Mouse (Mus musculus): Measurements from ENCODE around the gene Slc4a3. TPM values are rescaled to one million over a fixed set of nuclear protein-coding genes. Genes with fewer than 3 reads are reported as not detected.

Slc4a3 gene
- total RNA-seq, 2 experiments from 2014 or later, result not detected

- no peak for ATAC-seq (replicated peaks; ENCODE audit: low FRiP score, low TSS enrichment, poor library complexity, severe bottlenecking)
Observed at GRCm38 (mm10) chr1:75558388-75559178, 12.5 kb downstream of the Slc4a3 start.

GRCm38 (mm10) chr1:75559212-75559925 is 13.3 kb downstream of the Slc4a3 start:
- ATAC-seq (replicated peaks; ENCODE audit: low FRiP score, low TSS enrichment, poor library complexity, severe bottlenecking), result peak; percentile 90

GRCm38 (mm10) chr1:75560206-75560913 is 14.3 kb downstream of the Slc4a3 start:
- ATAC-seq (replicated peaks; ENCODE audit: low FRiP score, low TSS enrichment, poor library complexity, severe bottlenecking), result no peak

GRCm38 (mm10) chr1:75561221-75561897 is 15.3 kb downstream of the Slc4a3 start:
- no peak for ATAC-seq (replicated peaks; ENCODE audit: low FRiP score, low TSS enrichment, poor library complexity, severe bottlenecking)

- ATAC-seq (replicated peaks; ENCODE audit: low FRiP score, low TSS enrichment, poor library complexity, severe bottlenecking), result no peak
Observed at GRCm38 (mm10) chr1:75561898-75562238, 15.8 kb downstream of the Slc4a3 start.

GRCm38 (mm10) chr1:75564102-75564501 is 18.0 kb downstream of the Slc4a3 start:
- ATAC-seq (replicated peaks; ENCODE audit: low FRiP score, low TSS enrichment, poor library complexity, severe bottlenecking), result no peak

GRCm38 (mm10) chr1:75564916-75565315 is 18.9 kb downstream of the Slc4a3 start:
- ATAC-seq (replicated peaks; ENCODE audit: low FRiP score, low TSS enrichment, poor library complexity, severe bottlenecking), result no peak

GRCm38 (mm10) chr1:75565616-75566015 is 19.6 kb downstream of the Slc4a3 start:
- ATAC-seq (replicated peaks; ENCODE audit: low FRiP score, low TSS enrichment, poor library complexity, severe bottlenecking), result no peak

- no peak for ATAC-seq (replicated peaks; ENCODE audit: low FRiP score, low TSS enrichment, poor library complexity, severe bottlenecking)
Observed at GRCm38 (mm10) chr1:75570403-75570802, 24.3 kb downstream of the Slc4a3 start.

GRCm38 (mm10) chr1:75572776-75573175 is 26.7 kb downstream of the Slc4a3 start:
- ATAC-seq (replicated peaks; ENCODE audit: low FRiP score, low TSS enrichment, poor library complexity, severe bottlenecking), result no peak

- no peak for ATAC-seq (replicated peaks; ENCODE audit: low FRiP score, low TSS enrichment, poor library complexity, severe bottlenecking)
Observed at GRCm38 (mm10) chr1:75573715-75574114, 27.6 kb downstream of the Slc4a3 start.

- ATAC-seq (replicated peaks; ENCODE audit: low FRiP score, low TSS enrichment, poor library complexity, severe bottlenecking), result no peak
Observed at GRCm38 (mm10) chr1:75574476-75575310, 28.6 kb downstream of the Slc4a3 start.

- ATAC-seq (replicated peaks; ENCODE audit: low FRiP score, low TSS enrichment, poor library complexity, severe bottlenecking), result no peak
Observed at GRCm38 (mm10) chr1:75581936-75582624, 36.0 kb downstream of the Slc4a3 start.

- no peak for ATAC-seq (replicated peaks; ENCODE audit: low FRiP score, low TSS enrichment, poor library complexity, severe bottlenecking)
Observed at GRCm38 (mm10) chr1:75582625-75582956, 36.5 kb downstream of the Slc4a3 start.

- ATAC-seq (replicated peaks; ENCODE audit: low FRiP score, low TSS enrichment, poor library complexity, severe bottlenecking), result no peak
Observed at GRCm38 (mm10) chr1:75583034-75583433, 37.0 kb downstream of the Slc4a3 start.

- ATAC-seq (replicated peaks; ENCODE audit: low FRiP score, low TSS enrichment, poor library complexity, severe bottlenecking), result no peak
Observed at GRCm38 (mm10) chr1:75586791-75587190, 40.7 kb downstream of the Slc4a3 start.

- no peak for ATAC-seq (replicated peaks; ENCODE audit: low FRiP score, low TSS enrichment, poor library complexity, severe bottlenecking)
Observed at GRCm38 (mm10) chr1:75587738-75588719, 42.0 kb downstream of the Slc4a3 start.
